Mouse (Mus musculus) bone marrow, adult 2 months (tissue): ENCODE data around the gene Nedd8.

ENCODE experiments used
- CTCF ChIP-seq: fragments of 200-500 bp; IDR thresholded peaks from 2 replicates; pipeline ENCODE4 v1.5.1; 2011; ENCODE audit warnings: low read length, control low read depth; ENCODE audit not compliant: control insufficient read depth, insufficient read depth
- POLR2A ChIP-seq: fragments of 200-500 bp; IDR thresholded peaks from 2 replicates; pipeline ENCODE4 v1.6.1; 2011; ENCODE audit warnings: low read depth, mild to moderate bottlenecking, control low read depth, low read length, borderline replicate concordance; ENCODE audit not compliant: control insufficient read depth

DNA sequence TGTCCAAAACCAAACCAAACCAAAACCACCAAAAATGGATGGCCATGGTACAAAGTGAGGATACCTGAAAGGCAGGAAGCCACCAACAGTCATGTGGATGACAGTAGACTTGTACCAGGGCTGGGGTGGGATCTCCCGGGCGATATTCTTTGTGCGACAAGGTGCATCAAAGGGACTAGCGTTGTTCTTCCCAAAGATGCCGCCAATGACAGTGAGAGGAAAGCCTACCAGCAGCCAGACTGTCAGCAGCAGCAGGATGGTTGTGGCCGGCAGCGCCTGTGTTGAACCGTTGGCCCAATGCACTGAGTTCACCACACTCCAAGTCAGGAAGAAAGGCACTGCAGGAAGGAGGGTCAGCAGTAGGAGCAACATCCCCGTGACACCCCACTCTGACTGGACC lies 34.1 kb downstream of the Nedd8 start, which contains the start of gene Gm49378:
- no peak for TF ChIP-seq CTCF
- no peak for TF ChIP-seq POLR2A
